In the genomic region with DNA sequence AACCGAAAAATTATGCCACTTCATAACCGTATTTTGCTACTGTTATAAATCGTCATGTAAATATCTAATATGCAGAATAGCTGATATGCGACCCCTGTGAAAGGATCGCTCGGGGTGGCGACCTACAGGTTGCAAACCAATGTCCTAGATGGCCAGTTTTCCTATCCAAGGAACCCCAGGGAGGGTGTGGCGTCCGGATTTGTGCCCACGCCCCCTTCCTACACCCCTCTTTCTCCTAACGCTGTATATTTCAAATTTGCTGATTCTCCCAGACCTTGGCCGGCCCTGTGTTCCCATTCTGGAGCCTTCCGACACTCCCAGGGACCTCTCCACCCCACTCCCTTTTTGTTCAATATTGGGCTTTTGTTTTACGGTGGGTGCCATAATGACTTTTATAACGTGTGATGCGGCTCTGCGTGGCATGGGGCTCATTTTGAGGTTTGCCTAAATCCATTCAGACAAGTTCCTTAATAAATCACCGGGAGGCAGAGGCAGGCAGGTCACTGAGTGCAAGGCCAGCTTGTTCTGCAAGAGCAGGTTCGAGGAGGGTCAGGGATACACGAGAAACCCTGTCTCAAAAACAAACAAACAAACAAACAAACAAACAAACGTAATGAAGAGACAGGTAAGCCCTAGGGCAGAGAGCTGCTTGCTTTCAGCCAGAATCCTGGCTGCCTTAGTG, we compare ENCODE assay signal across 9 mouse cellular contexts. TPM values are rescaled to one million over a fixed set of nuclear protein-coding genes. Genes with fewer than 3 reads are reported as not detected.
DNase-seq lines count a peak whose midpoint lies in the region; ATAC-seq and TF ChIP-seq lines count a peak whose summit lies in the region.
"Had no signal": no experiment of that assay in that cellular context is flagged by ENCODE, and none has a peak within 500 bp of the region (broad histone marks: within the 10 kb centered on the region; RNA-seq: fewer than 3 reads in every experiment).

No protein-coding gene starts in this region.

- DNase-seq in heart, adult 18-20 months = no peak
- DNase-seq in hindbrain, postnatal 0 days (ENCODE audit: low spot score) = no peak
- DNase-seq in layer of hippocampus, postnatal 14 days (ENCODE audit: low spot score in 2 of 2) = no peak
- DNase-seq in urinary bladder, postnatal 25 days (ENCODE audit: low spot score) = no peak

- H3K4me3 ChIP-seq in heart, embryonic 15.5 days = peak overlapping the region; percentile 80
- peak overlapping the region; percentile 81 for H3K4me3 ChIP-seq in brown adipose tissue, adult 24 weeks (ENCODE audit: insufficient read depth, low read depth, low read length)
- peak overlapping the region; percentile 74 for H3K4me3 ChIP-seq in hindbrain, postnatal 0 days (ENCODE audit: low read length)
- H3K4me3 ChIP-seq in midbrain, embryonic 13.5 days (replicated peaks) = peak overlapping the region; percentile 57

- no peaks in the 10 kb centered on the region for H3K27me3 ChIP-seq in heart, embryonic 15.5 days
- H3K27me3 ChIP-seq in hindbrain, postnatal 0 days (ENCODE audit: insufficient read depth, low read length) = no peaks in the 10 kb centered on the region
- no peaks in the 10 kb centered on the region for H3K27me3 ChIP-seq in midbrain, embryonic 13.5 days

- H3K4me1 ChIP-seq in heart, embryonic 15.5 days (replicated peaks) = peaks cover 17% of the 10 kb centered on the region
- peaks cover 2% of the 10 kb centered on the region; the same call in 1 of the 2 replicates for H3K4me1 ChIP-seq in brown adipose tissue, adult 24 weeks (ENCODE audit: control insufficient read depth, insufficient read depth, insufficient read length, low read length)
- peaks cover 15% of the 10 kb centered on the region for H3K4me1 ChIP-seq in hindbrain, postnatal 0 days (ENCODE audit: insufficient read depth, low read length)
- peaks cover 23% of the 10 kb centered on the region for H3K4me1 ChIP-seq in midbrain, embryonic 13.5 days (replicated peaks)

- no peaks in the 10 kb centered on the region for H3K9me3 ChIP-seq in heart, embryonic 15.5 days (replicated peaks)
- H3K9me3 ChIP-seq in hindbrain, postnatal 0 days (ENCODE audit: low read length) = no peaks in the 10 kb centered on the region
- H3K9me3 ChIP-seq in midbrain, embryonic 13.5 days = no peaks in the 10 kb centered on the region

- peak overlapping the region; percentile 86 for H3K4me2 ChIP-seq in heart, embryonic 15.5 days
- peak overlapping the region; percentile 72 for H3K4me2 ChIP-seq in hindbrain, postnatal 0 days (ENCODE audit: low read depth, low read length)
- H3K4me2 ChIP-seq in midbrain, embryonic 13.5 days (replicated peaks) = peak overlapping the region; percentile 77

- peak overlapping the region; percentile 85; the same call in 1 of the 2 replicates for H3K27ac ChIP-seq in heart, embryonic 15.5 days
- no peak overlapping the region for H3K27ac ChIP-seq in brown adipose tissue, adult 24 weeks (replicated peaks; ENCODE audit: low read depth, low read length)
- peak overlapping the region; percentile 94; the same call in 1 of the 2 replicates for H3K27ac ChIP-seq in hindbrain, postnatal 0 days
- H3K27ac ChIP-seq in midbrain, embryonic 13.5 days = peak overlapping the region; percentile 90; the same call in 1 of the 2 replicates

- no peak for ATAC-seq in heart, embryonic 15.5 days (replicated peaks; ENCODE audit: insufficient number of reproducible peaks, insufficient read depth, low FRiP score, low read depth)
- ATAC-seq in hindbrain, postnatal 0 days = no peak
- no peak for ATAC-seq in midbrain, embryonic 13.5 days
- no peak for ATAC-seq in monocyte, adult 5-6 weeks (replicated peaks; ENCODE audit: insufficient number of reproducible peaks, low FRiP score, low TSS enrichment, poor library complexity, severe bottlenecking)

- no peak for TF ChIP-seq CTCF in hindbrain, postnatal 0 days (IDR thresholded peaks at IDR 0.05; ENCODE audit: low read depth)

- no peaks in the 10 kb centered on the region for H3K36me3 ChIP-seq in heart, embryonic 15.5 days
- no peaks in the 10 kb centered on the region for H3K36me3 ChIP-seq in hindbrain, postnatal 0 days (ENCODE audit: insufficient read depth, low read length)
- no peaks in the 10 kb centered on the region; the same call in none of the 2 replicates for H3K36me3 ChIP-seq in midbrain, embryonic 13.5 days

- H3K9ac ChIP-seq in heart, embryonic 15.5 days = peak overlapping the region; percentile 76
- H3K9ac ChIP-seq in hindbrain, postnatal 0 days (replicated peaks; ENCODE audit: low read length) = peak overlapping the region; percentile 70
- peak overlapping the region; percentile 68 for H3K9ac ChIP-seq in midbrain, embryonic 13.5 days (replicated peaks)

- 25% methylated on average over 21 of the region's 21 CpGs for WGBS in heart, embryonic 15.5 days
- WGBS in hindbrain, postnatal 0 days = 17% methylated on average over 21 of the region's 21 CpGs
- WGBS in midbrain, embryonic 13.5 days = 29% methylated on average over 21 of the region's 21 CpGs

RNA-seq across cellular contexts. Expression of a gene that starts 0.9 kb away (rescaled TPM):
- 25.2 and 33.2 TPM in 2 replicates for polyA plus RNA-seq in heart, embryonic 15.5 days (2015; fragmentation: Nextera tagmentation; extraction: Ambion mirVana)
- total RNA-seq in heart, adult 18-20 months (2021) = 10 to 100 TPM; 84.7 to 90.8 TPM
- polyA plus RNA-seq in brown adipose tissue, adult 24 weeks (2012; ENCODE audit: insufficient read depth, insufficient read length, missing spikeins) = 72.9 and 74.8 TPM in 2 replicates
- total RNA-seq in hindbrain, postnatal 0 days (2014; rRNA removed) = 30.0 and 43.3 TPM in 2 replicates
- 26.6 and 27.6 TPM in 2 replicates for polyA plus RNA-seq in hindbrain, postnatal 0 days (2015; fragmentation: Nextera tagmentation; extraction: Ambion mirVana)
- polyA plus RNA-seq in midbrain, embryonic 13.5 days (2015; fragmentation: Nextera tagmentation; extraction: Ambion mirVana) = 18.0 and 20.0 TPM in 2 replicates
- 4.5 to 8.5 TPM (median 6.2 TPM) in 3 replicates for total RNA-seq in monocyte, adult 5-6 weeks (2017)
- total RNA-seq in layer of hippocampus, postnatal 14 days (2021) = 10 to 100 TPM; 19.1 to 19.4 TPM

RNA-seq across cellular contexts. Expression of a gene that starts 20.6 kb away (rescaled TPM):
- 0.05 TPM in 1 of 2 replicates, not detected in the other for polyA plus RNA-seq in heart, embryonic 15.5 days (2015; fragmentation: Nextera tagmentation; extraction: Ambion mirVana)
- not detected for total RNA-seq in heart, adult 18-20 months (2021)
- not detected in 2 replicates for polyA plus RNA-seq in brown adipose tissue, adult 24 weeks (2012; ENCODE audit: insufficient read depth, insufficient read length, missing spikeins)
- not detected in 2 replicates for total RNA-seq in hindbrain, postnatal 0 days (2014; rRNA removed)
- not detected in 2 replicates for polyA plus RNA-seq in hindbrain, postnatal 0 days (2015; fragmentation: Nextera tagmentation; extraction: Ambion mirVana)
- polyA plus RNA-seq in midbrain, embryonic 13.5 days (2015; fragmentation: Nextera tagmentation; extraction: Ambion mirVana) = not detected in 2 replicates
- total RNA-seq in monocyte, adult 5-6 weeks (2017) = 1.4 TPM in 1 of 3 replicates, not detected in the others
- not detected for total RNA-seq in layer of hippocampus, postnatal 14 days (2021)
- polyA plus RNA-seq: gonadal fat pad, adult 2 months had no signal

RNA-seq across cellular contexts. Expression of a gene that starts 29.8 kb away (rescaled TPM):
- not detected in 2 replicates for polyA plus RNA-seq in heart, embryonic 15.5 days (2015; fragmentation: Nextera tagmentation; extraction: Ambion mirVana)
- total RNA-seq in heart, adult 18-20 months (2021) = not detected
- polyA plus RNA-seq in brown adipose tissue, adult 24 weeks (2012; ENCODE audit: insufficient read depth, insufficient read length, missing spikeins) = not detected in 2 replicates
- total RNA-seq in hindbrain, postnatal 0 days (2014; rRNA removed) = not detected in 2 replicates
- polyA plus RNA-seq in hindbrain, postnatal 0 days (2015; fragmentation: Nextera tagmentation; extraction: Ambion mirVana) = not detected in 2 replicates
- polyA plus RNA-seq in midbrain, embryonic 13.5 days (2015; fragmentation: Nextera tagmentation; extraction: Ambion mirVana) = not detected in 2 replicates
- total RNA-seq in monocyte, adult 5-6 weeks (2017) = 0.53 TPM in 1 of 3 replicates, not detected in the others
- not detected for total RNA-seq in layer of hippocampus, postnatal 14 days (2021)
- polyA plus RNA-seq: gonadal fat pad, adult 2 months had no signal
